ENCODE assay signal across 28 mouse cellular contexts in genomic region chr9:71733559-71733958, GRCm38 (mm10). TPM values are rescaled to one million over a fixed set of nuclear protein-coding genes. Genes with fewer than 3 reads are reported as not detected.
DNase-seq lines count a peak whose midpoint lies in the region; ATAC-seq lines count a peak whose summit lies in the region.
"Had no signal": no experiment of that assay in that cellular context is flagged by ENCODE, and none has a peak within 500 bp of the region (broad histone marks: within the 10 kb centered on the region; RNA-seq: fewer than 3 reads in every experiment).

No protein-coding gene starts in this region.

- H3K27me3 ChIP-seq in heart, embryonic 10.5 days (ENCODE audit: insufficient read depth, poor library complexity, severe bottlenecking): no peaks in the 10 kb centered on the region
- H3K27me3 ChIP-seq in heart, embryonic 13.5 days (replicated peaks): no peaks in the 10 kb centered on the region
- H3K27me3 ChIP-seq in heart, embryonic 16.5 days (ENCODE audit: control insufficient read depth, insufficient read depth, low read length): no peaks in the 10 kb centered on the region
- no peaks in the 10 kb centered on the region for H3K27me3 ChIP-seq in kidney, embryonic 15.5 days
- H3K27me3 ChIP-seq: embryonic facial prominence, embryonic 13.5 days; forebrain, embryonic 15.5 days had no signal

- no peak for DNase-seq in heart, embryonic 10.5 days (ENCODE audit: low spot score)
- DNase-seq in heart, postnatal 10 days: no peak
- no peak for DNase-seq in heart, adult 18-20 months
- DNase-seq in heart, adult 11 months: no peak
- DNase-seq in kidney, postnatal 25 days: no peak
- DNase-seq: adrenal gland, adult 8-10 months; adrenal gland, postnatal 25 days; cerebellum, adult 11-12 months; cerebellum, adult 8-10 months; cerebellum, postnatal 10 days; cerebellum, postnatal 36 days; embryo, embryonic 11 days; gastrocnemius, postnatal 25 days; heart, postnatal 4 days; kidney, adult 18-20 months had no signal

- H3K9ac ChIP-seq in heart, embryonic 13.5 days: no peak overlapping the region
- H3K9ac ChIP-seq in heart, embryonic 16.5 days (ENCODE audit: low read length): no peak overlapping the region
- no peak overlapping the region for H3K9ac ChIP-seq in kidney, embryonic 15.5 days
- H3K9ac ChIP-seq: embryonic facial prominence, embryonic 13.5 days; forebrain, embryonic 12.5 days; forebrain, embryonic 15.5 days; hindbrain, embryonic 14.5 days had no signal

- peak overlapping the region; percentile 6; the same call in 1 of the 2 replicates for H3K27ac ChIP-seq in heart, embryonic 10.5 days
- peak overlapping the region; percentile 34 for H3K27ac ChIP-seq in heart, embryonic 13.5 days (replicated peaks)
- H3K27ac ChIP-seq in heart, embryonic 16.5 days (ENCODE audit: low read length): no peak overlapping the region
- H3K27ac ChIP-seq in kidney, embryonic 15.5 days: no peak overlapping the region
- H3K27ac ChIP-seq: embryonic facial prominence, embryonic 10.5 days; embryonic facial prominence, embryonic 13.5 days; forebrain, embryonic 12.5 days; forebrain, embryonic 15.5 days; hindbrain, embryonic 14.5 days; hindbrain, postnatal 0 days had no signal

- no peak for ATAC-seq in heart, embryonic 13.5 days (ENCODE audit: extremely low read depth, insufficient number of reproducible peaks, low FRiP score, low TSS enrichment)
- peak; percentile 53; the same call in 1 of the 2 replicates for ATAC-seq in heart, embryonic 16.5 days (replicated peaks; ENCODE audit: extremely low read depth, insufficient read depth, low FRiP score)
- peak; percentile 49; the same call in 1 of the 2 replicates for ATAC-seq in kidney, embryonic 15.5 days (replicated peaks; ENCODE audit: low FRiP score)
- ATAC-seq: activated CD4-positive, CD25-positive, alpha-beta regulatory T cell, adult 4 months; forebrain, embryonic 15.5 days; hindbrain, postnatal 0 days; inflammation-experienced regulatory T-cells, adult 6 months; intestine, embryonic 16.5 days had no signal

- no peaks in the 10 kb centered on the region for H3K9me3 ChIP-seq in heart, embryonic 10.5 days
- H3K9me3 ChIP-seq in heart, embryonic 13.5 days: no peaks in the 10 kb centered on the region
- no peaks in the 10 kb centered on the region for H3K9me3 ChIP-seq in heart, embryonic 16.5 days (replicated peaks; ENCODE audit: control insufficient read depth, low read length)
- no peaks in the 10 kb centered on the region for H3K9me3 ChIP-seq in kidney, embryonic 15.5 days (replicated peaks)
- H3K9me3 ChIP-seq: embryonic facial prominence, embryonic 10.5 days; embryonic facial prominence, embryonic 13.5 days; forebrain, embryonic 12.5 days; forebrain, embryonic 15.5 days had no signal

- H3K4me2 ChIP-seq in heart, embryonic 13.5 days: no peak overlapping the region
- no peak overlapping the region for H3K4me2 ChIP-seq in heart, embryonic 16.5 days (ENCODE audit: low read depth, low read length)
- H3K4me2 ChIP-seq in kidney, embryonic 15.5 days: no peak overlapping the region
- H3K4me2 ChIP-seq: embryonic facial prominence, embryonic 13.5 days; forebrain, embryonic 12.5 days; forebrain, embryonic 15.5 days; hindbrain, embryonic 14.5 days had no signal

- H3K36me3 ChIP-seq in heart, embryonic 10.5 days: no peaks in the 10 kb centered on the region
- H3K36me3 ChIP-seq in heart, embryonic 13.5 days: no peaks in the 10 kb centered on the region
- no peaks in the 10 kb centered on the region for H3K36me3 ChIP-seq in heart, embryonic 16.5 days (ENCODE audit: control insufficient read depth, insufficient read depth)
- no peaks in the 10 kb centered on the region for H3K36me3 ChIP-seq in kidney, embryonic 15.5 days
- H3K36me3 ChIP-seq: embryonic facial prominence, embryonic 10.5 days; embryonic facial prominence, embryonic 13.5 days; forebrain, embryonic 12.5 days; forebrain, embryonic 15.5 days had no signal

- WGBS in heart, embryonic 10.5 days: 27% methylated on average over 2 of the region's 2 CpGs
- WGBS in heart, embryonic 13.5 days: 18% methylated on average over 2 of the region's 2 CpGs
- 17% methylated on average over 2 of the region's 2 CpGs for WGBS in heart, embryonic 16.5 days
- 34% methylated on average over 2 of the region's 2 CpGs for WGBS in kidney, embryonic 15.5 days

- no peak overlapping the region for H3K4me3 ChIP-seq in heart, embryonic 10.5 days
- H3K4me3 ChIP-seq in heart, embryonic 13.5 days: no peak overlapping the region
- H3K4me3 ChIP-seq in heart, embryonic 16.5 days (ENCODE audit: low read length): no peak overlapping the region
- H3K4me3 ChIP-seq in kidney, embryonic 15.5 days (replicated peaks): no peak overlapping the region
- H3K4me3 ChIP-seq: embryonic facial prominence, embryonic 10.5 days; embryonic facial prominence, embryonic 13.5 days; erythroblast, embryonic 14.5 days; forebrain, embryonic 12.5 days; forebrain, embryonic 15.5 days had no signal

- peaks cover 80% of the 10 kb centered on the region for H3K4me1 ChIP-seq in heart, embryonic 10.5 days
- H3K4me1 ChIP-seq in heart, embryonic 13.5 days: peaks cover 87% of the 10 kb centered on the region
- peaks cover 11% of the 10 kb centered on the region for H3K4me1 ChIP-seq in heart, embryonic 16.5 days (ENCODE audit: control insufficient read depth, insufficient read depth, low read length)
- peaks cover 21% of the 10 kb centered on the region for H3K4me1 ChIP-seq in kidney, embryonic 15.5 days
- H3K4me1 ChIP-seq: embryonic facial prominence, embryonic 13.5 days had no signal

- intact Hi-C loops in heart, postnatal 10 days (cut with DNase I): no loop called here

RNA-seq across cellular contexts. Expression of gene Cgnl1, which starts 37.8 kb away (rescaled TPM):
- polyA plus RNA-seq in heart, embryonic 10.5 days (2016; fragmentation: Nextera tagmentation; extraction: Ambion mirVana): 43.1 and 60.1 TPM in 2 replicates
- 10 to 100 TPM; 42.8 to 44.9 TPM for total RNA-seq in heart, postnatal 10 days (2021)
- polyA plus RNA-seq in heart, embryonic 13.5 days (2015; fragmentation: Nextera tagmentation; extraction: Ambion mirVana): 38.7 and 41.3 TPM in 2 replicates
- total RNA-seq in heart, adult 18-20 months (2021): 10 to 100 TPM; 36.7 to 38.2 TPM
- 25.3 and 29.6 TPM in 2 replicates for polyA plus RNA-seq in heart, embryonic 16.5 days (2015; fragmentation: Nextera tagmentation; extraction: Ambion mirVana)
- 27.3 and 30.6 TPM in 2 replicates for polyA plus RNA-seq in kidney, embryonic 15.5 days (2015; fragmentation: Nextera tagmentation; extraction: Ambion mirVana)
- polyA plus RNA-seq: activated CD4-positive, CD25-positive, alpha-beta regulatory T cell, adult 4 months; erythroblast, embryonic 14.5 days; inflammation-experienced regulatory T-cells, adult 6 months had no signal

Comparison
In these comparisons a context has a peak if more than half of its experiments do, and no peak if none do; other contexts are left out.
1. H3K27ac ChIP-seq: peak in heart, embryonic 10.5 days (single experiment) and heart, embryonic 13.5 days (single experiment); none in heart, embryonic 16.5 days (single experiment) and kidney, embryonic 15.5 days (single experiment).